ENCODE assay signal across 31 mouse cellular contexts in the genomic region with DNA sequence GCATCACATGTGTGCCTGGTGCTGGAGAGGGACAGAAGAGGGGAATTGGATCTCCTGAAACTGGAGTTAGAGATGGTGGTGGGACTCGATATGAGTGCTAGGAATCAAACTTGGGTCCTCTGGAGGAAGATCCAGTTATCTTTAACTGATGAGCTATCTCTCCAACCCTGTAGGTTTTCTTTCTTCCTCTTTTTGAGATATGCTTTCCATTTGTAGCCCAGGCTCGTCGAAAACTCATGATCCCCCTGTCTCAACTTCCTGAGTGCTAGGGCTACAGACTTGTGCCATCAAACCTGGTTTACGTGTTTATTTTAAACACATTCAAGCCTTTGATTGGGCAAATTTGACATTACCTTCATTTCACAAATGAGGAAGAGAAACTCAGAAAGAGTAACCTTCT. TPM values are rescaled to one million over a fixed set of nuclear protein-coding genes. Genes with fewer than 3 reads are reported as not detected.
DNase-seq lines count a peak whose midpoint lies in the region; ATAC-seq and TF ChIP-seq lines count a peak whose summit lies in the region.
"Had no signal": no experiment of that assay in that cellular context is flagged by ENCODE, and none has a peak within 500 bp of the region (broad histone marks: within the 10 kb centered on the region; RNA-seq: fewer than 3 reads in every experiment).

No protein-coding gene starts in this region.

- no peak for ATAC-seq in liver, embryonic 12.5 days
- peak; percentile 53 for ATAC-seq in granulocyte monocyte progenitor cell, adult 5-6 weeks (replicated peaks; ENCODE audit: poor library complexity, severe bottlenecking)
- ATAC-seq: activated CD4-positive, CD25-positive, alpha-beta regulatory T cell, adult 4 months; forebrain, embryonic 13.5 days; forebrain, embryonic 15.5 days; forebrain, postnatal 0 days; Patski had no signal

- peaks cover 17% of the 10 kb centered on the region for H3K36me3 ChIP-seq in liver, adult 2 months (ENCODE audit: control insufficient read depth, insufficient read depth, low read length)
- H3K36me3 ChIP-seq in liver, embryonic 12.5 days: no peaks in the 10 kb centered on the region
- peaks cover 0 to 7% of the 10 kb centered on the region in 2 experiments; a peak in 2 of 4 replicates for H3K36me3 ChIP-seq in MEL (ENCODE audit: control insufficient read depth in 1 of 2, insufficient read depth in 2 of 2, low read length in 2 of 2)
- H3K36me3 ChIP-seq: embryonic facial prominence, embryonic 13.5 days; embryonic facial prominence, embryonic 15.5 days; forebrain, embryonic 15.5 days; G1E had no signal

- peak in 1 of 2 experiments; percentile 67; a peak in 2 of 4 replicates for TF ChIP-seq EP300 in MEL (IDR thresholded peaks at IDR 0.05; ENCODE audit: low read depth in 1 of 2, low read length in 2 of 2)

- no peaks in the 10 kb centered on the region for H3K27me3 ChIP-seq in liver, adult 2 months (ENCODE audit: control insufficient read depth, insufficient read depth, low read length)
- 0 out of 2 replicates have a peak, but pooled peaks cover 7% of the 10 kb centered on the region for H3K27me3 ChIP-seq in liver, embryonic 12.5 days (replicated peaks)
- peaks cover 0 to 2% of the 10 kb centered on the region in 2 experiments; a peak in 3 of 4 replicates for H3K27me3 ChIP-seq in MEL (ENCODE audit: control insufficient read depth in 1 of 2, insufficient read depth in 2 of 2, low read length in 2 of 2)
- H3K27me3 ChIP-seq: forebrain, embryonic 13.5 days had no signal

- no peak for TF ChIP-seq RAD21 in MEL (IDR thresholded peaks at IDR 0.05; ENCODE audit: low read depth, low read length)

- no peak for TF ChIP-seq POLR2A in liver, adult 2 months (IDR thresholded peaks at IDR 0.05; ENCODE audit: extremely low read depth, insufficient read depth, low read length)
- TF ChIP-seq POLR2A in MEL (IDR thresholded peaks at IDR 0.05; ENCODE audit: control insufficient read depth in 1 of 2, insufficient read depth in 1 of 2, low read depth in 1 of 2, low read length in 2 of 2, poor library complexity in 1 of 2): no peak

- peak overlapping the region; percentile 95 for H3K27ac ChIP-seq in liver, adult 2 months (replicated peaks; ENCODE audit: insufficient read depth, low read depth, low read length)
- no peak overlapping the region for H3K27ac ChIP-seq in liver, embryonic 12.5 days
- no peak overlapping the region for H3K27ac ChIP-seq in MEL (ENCODE audit: control insufficient read depth, low read depth, low read length)
- H3K27ac ChIP-seq: embryonic facial prominence, embryonic 13.5 days; embryonic facial prominence, embryonic 15.5 days; forebrain, embryonic 13.5 days; forebrain, embryonic 15.5 days had no signal

- WGBS in liver, adult 2 months: 72% methylated on average over 4 of the region's 4 CpGs
- WGBS in liver, embryonic 12.5 days (ENCODE audit: insufficient replicate concordance): 30% methylated on average over 4 of the region's 4 CpGs

- H3K4me3 ChIP-seq in liver, adult 2 months (ENCODE audit: insufficient read depth, low read depth, low read length): no peak overlapping the region; the same call in 1 of the 2 replicates
- H3K4me3 ChIP-seq in liver, embryonic 12.5 days: no peak overlapping the region
- H3K4me3 ChIP-seq in MEL (ENCODE audit: control insufficient read depth in 1 of 2, insufficient read depth in 1 of 2, low read depth in 2 of 2, low read length in 2 of 2): no peak overlapping the region
- H3K4me3 ChIP-seq: embryonic facial prominence, embryonic 13.5 days; embryonic facial prominence, embryonic 15.5 days; erythroblast, embryonic 14.5 days; forebrain, embryonic 13.5 days; forebrain, embryonic 15.5 days had no signal

- peaks cover 24% of the 10 kb centered on the region for H3K4me1 ChIP-seq in liver, adult 2 months (ENCODE audit: control insufficient read depth, insufficient read depth, low read length)
- H3K4me1 ChIP-seq in liver, embryonic 12.5 days: no peaks in the 10 kb centered on the region
- H3K4me1 ChIP-seq in MEL (ENCODE audit: control insufficient read depth in 1 of 2, insufficient read depth in 2 of 2, low read length in 2 of 2): peaks cover 0 to 12% of the 10 kb centered on the region in 2 experiments; a peak in 2 of 4 replicates
- H3K4me1 ChIP-seq: embryonic facial prominence, embryonic 15.5 days; forebrain, embryonic 13.5 days; forebrain, embryonic 15.5 days had no signal

- peaks cover 8% of the 10 kb centered on the region; the same call in 1 of the 2 replicates for H3K79me2 ChIP-seq in liver, adult 2 months (ENCODE audit: control insufficient read depth, insufficient read depth, low read length)
- no peaks in the 10 kb centered on the region for H3K79me2 ChIP-seq in MEL (ENCODE audit: control insufficient read depth, insufficient read depth, low read length, poor library complexity)

- H3K9me3 ChIP-seq in liver, embryonic 12.5 days (replicated peaks): no peaks in the 10 kb centered on the region
- no peaks in the 10 kb centered on the region for H3K9me3 ChIP-seq in MEL (replicated peaks; ENCODE audit: insufficient read depth, low read length)
- H3K9me3 ChIP-seq: embryonic facial prominence, embryonic 13.5 days; embryonic facial prominence, embryonic 15.5 days; forebrain, embryonic 13.5 days; forebrain, embryonic 15.5 days; G1E had no signal

- TF ChIP-seq CTCF in liver, adult 2 months (IDR thresholded peaks at IDR 0.05; ENCODE audit: low read depth, low read length): no peak
- TF ChIP-seq CTCF in MEL (IDR thresholded peaks at IDR 0.05 in 2 of 3, conservative IDR thresholded peaks at IDR 0.05 in 1 of 3; ENCODE audit: control insufficient read depth in 1 of 3, insufficient read depth in 1 of 3, low read depth in 2 of 3, low read length in 3 of 3, poor library complexity in 1 of 3, severe bottlenecking in 1 of 3): no peak

- H3K9ac ChIP-seq in liver, adult 2 months (ENCODE audit: low read depth, low read length): peak overlapping the region; percentile 34
- H3K9ac ChIP-seq in liver, embryonic 12.5 days: no peak overlapping the region
- no peak overlapping the region for H3K9ac ChIP-seq in MEL (ENCODE audit: control insufficient read depth, low read depth, low read length, poor library complexity, severe bottlenecking)
- H3K9ac ChIP-seq: embryonic facial prominence, embryonic 13.5 days; embryonic facial prominence, embryonic 15.5 days; forebrain, embryonic 13.5 days; forebrain, embryonic 15.5 days; forebrain, postnatal 0 days had no signal

- H3K4me2 ChIP-seq in liver, embryonic 12.5 days: no peak overlapping the region
- H3K4me2 ChIP-seq: embryonic facial prominence, embryonic 13.5 days; embryonic facial prominence, embryonic 15.5 days; forebrain, embryonic 13.5 days; forebrain, embryonic 15.5 days had no signal

- no peak for DNase-seq in liver, adult 2 months (ENCODE audit: extremely low read depth, low read depth, low spot score)
- peak; percentile 32 for DNase-seq in A20 (ENCODE audit: low read depth, low spot score)
- peak; percentile 63 for DNase-seq in MEL (ENCODE audit: low read depth, low spot score)
- no peak for DNase-seq in cerebellum, postnatal 25 days
- DNase-seq in retina, postnatal 1 day: no peak
- DNase-seq in adrenal gland, postnatal 36 days: no peak
- DNase-seq: adrenal gland, adult 8-10 months; adrenal gland, postnatal 14 days; cerebellum, adult 11 months; cerebellum, adult 18-20 months; cerebellum, adult 8-10 months; cerebellum, postnatal 10 days; cerebellum, postnatal 36 days; embryo, embryonic 11 days; forebrain, postnatal 0 days had no signal

TF ChIP-seq in MEL, 35 proteins besides CTCF, POLR2A, EP300 and RAD21 (continues in another document):
- peak; percentile 86 for TF ChIP-seq GATA1 (IDR thresholded peaks at IDR 0.05; ENCODE audit: low read depth, low read length)

RNA-seq across cellular contexts. Expression of gene Sec14l4, which starts 2.9 kb away (rescaled TPM):
- 97.5 and 130 TPM in 2 replicates for total RNA-seq in liver, adult 2 months (2014; rRNA removed)
- polyA plus RNA-seq in liver, adult 2 months (2012; rRNA removed): 92.9 and 108 TPM in 2 replicates
- 0.62 and 0.71 TPM in 2 replicates for polyA plus RNA-seq in liver, embryonic 12.5 days (2016; fragmentation: Nextera tagmentation; extraction: Ambion mirVana)
- not detected in 2 replicates for total RNA-seq in MEL (2012; rRNA removed)
- polyA plus RNA-seq in MEL (2012; ENCODE audit: insufficient read depth in 1 of 2, insufficient read length in 2 of 2, low read depth in 1 of 2, low replicate concordance in 2 of 2, missing spikeins in 1 of 2): not detected
- not detected in 2 replicates for total RNA-seq in granulocyte monocyte progenitor cell, adult 5-6 weeks (2014; fragmentation: Nextera tagmentation)
- not detected in 2 replicates for total RNA-seq in granulocyte monocyte progenitor cell, adult 5-6 weeks (2017)
- 1 to 10 TPM; 1.7 to 6.7 TPM for total RNA-seq in adrenal gland, postnatal 36 days (2021)
- total RNA-seq: common myeloid progenitor, adult 5-6 weeks; forebrain, postnatal 0 days had no signal
- polyA plus RNA-seq: activated CD4-positive, CD25-positive, alpha-beta regulatory T cell, adult 4 months; brain, embryonic 14.5 days; C2C12; embryonic facial prominence, embryonic 11.5 days; erythroblast, embryonic 14.5 days; forebrain, embryonic 11.5 days; forebrain, embryonic 13.5 days; forebrain, embryonic 15.5 days; forebrain, postnatal 0 days; G1E; Patski had no signal

RNA-seq across cellular contexts. Expression of gene Sec14l3, which starts 30.5 kb away (rescaled TPM):
- total RNA-seq in liver, adult 2 months (2014; rRNA removed): not detected in 2 replicates
- polyA plus RNA-seq in liver, adult 2 months (2012; rRNA removed): not detected in 2 replicates
- polyA plus RNA-seq in liver, embryonic 12.5 days (2016; fragmentation: Nextera tagmentation; extraction: Ambion mirVana): not detected in 2 replicates
- total RNA-seq in MEL (2012; rRNA removed): not detected in 2 replicates
- polyA plus RNA-seq in MEL (2012; ENCODE audit: insufficient read depth in 1 of 2, insufficient read length in 2 of 2, low read depth in 1 of 2, low replicate concordance in 2 of 2, missing spikeins in 1 of 2): not detected
- not detected in 2 replicates for total RNA-seq in granulocyte monocyte progenitor cell, adult 5-6 weeks (2014; fragmentation: Nextera tagmentation)
- not detected in 2 replicates for total RNA-seq in granulocyte monocyte progenitor cell, adult 5-6 weeks (2017)
- not detected for total RNA-seq in adrenal gland, postnatal 36 days (2021)
- total RNA-seq: adrenal gland, adult 18-20 months; common myeloid progenitor, adult 5-6 weeks had no signal
- polyA plus RNA-seq: activated CD4-positive, CD25-positive, alpha-beta regulatory T cell, adult 4 months; C2C12; embryonic facial prominence, embryonic 11.5 days; embryonic facial prominence, embryonic 13.5 days; erythroblast, embryonic 14.5 days; G1E; Patski had no signal

RNA-seq across cellular contexts. Expression of gene Gal3st1, which starts 50.7 kb away (rescaled TPM):
- 2.2 and 2.6 TPM in 2 replicates for total RNA-seq in liver, adult 2 months (2014; rRNA removed)
- 1.4 and 4.4 TPM in 2 replicates for polyA plus RNA-seq in liver, adult 2 months (2012; rRNA removed)
- 0.72 and 0.85 TPM in 2 replicates for polyA plus RNA-seq in liver, embryonic 12.5 days (2016; fragmentation: Nextera tagmentation; extraction: Ambion mirVana)
- total RNA-seq in MEL (2012; rRNA removed): 0.12 and 0.20 TPM in 2 replicates
- polyA plus RNA-seq in MEL (2012; ENCODE audit: insufficient read depth in 1 of 2, insufficient read length in 2 of 2, low read depth in 1 of 2, low replicate concordance in 2 of 2, missing spikeins in 1 of 2): under 1 TPM in 1 of 2 experiments, not detected in 1; 0.07 TPM
- 0.21 and 1.3 TPM in 2 replicates for total RNA-seq in granulocyte monocyte progenitor cell, adult 5-6 weeks (2014; fragmentation: Nextera tagmentation)
- 0.62 and 1.0 TPM in 2 replicates for total RNA-seq in granulocyte monocyte progenitor cell, adult 5-6 weeks (2017)
- under 1 TPM in 1 of 2 experiments, not detected in 1; 0.20 TPM for total RNA-seq in adrenal gland, postnatal 36 days (2021)
- total RNA-seq: adrenal gland, adult 18-20 months; G1E had no signal
- polyA plus RNA-seq: activated CD4-positive, CD25-positive, alpha-beta regulatory T cell, adult 4 months; erythroblast, embryonic 14.5 days; G1E had no signal

RNA-seq across cellular contexts. Expression of gene 4930556J24Rik, which starts 57.6 kb away (rescaled TPM):
- total RNA-seq in liver, adult 2 months (2014; rRNA removed): 0.09 TPM in 1 of 2 replicates, not detected in the other
- not detected in 2 replicates for polyA plus RNA-seq in liver, adult 2 months (2012; rRNA removed)
- polyA plus RNA-seq in liver, embryonic 12.5 days (2016; fragmentation: Nextera tagmentation; extraction: Ambion mirVana): 0.11 and 0.13 TPM in 2 replicates
- 0.31 and 0.39 TPM in 2 replicates for total RNA-seq in MEL (2012; rRNA removed)
- under 1 TPM in 1 of 2 experiments, not detected in 1; 0.47 TPM for polyA plus RNA-seq in MEL (2012; ENCODE audit: insufficient read depth in 1 of 2, insufficient read length in 2 of 2, low read depth in 1 of 2, low replicate concordance in 2 of 2, missing spikeins in 1 of 2)
- not detected in 2 replicates for total RNA-seq in granulocyte monocyte progenitor cell, adult 5-6 weeks (2014; fragmentation: Nextera tagmentation)
- total RNA-seq in granulocyte monocyte progenitor cell, adult 5-6 weeks (2017): not detected in 2 replicates
- not detected for total RNA-seq in adrenal gland, postnatal 36 days (2021)
- total RNA-seq: adrenal gland, adult 18-20 months; adrenal gland, adult 8-10 months; adrenal gland, postnatal 14 days; common myeloid progenitor, adult 5-6 weeks; forebrain, postnatal 0 days had no signal
- polyA plus RNA-seq: activated CD4-positive, CD25-positive, alpha-beta regulatory T cell, adult 4 months; brain, embryonic 14.5 days; embryonic facial prominence, embryonic 11.5 days; erythroblast, embryonic 14.5 days; forebrain, embryonic 11.5 days; forebrain, embryonic 13.5 days; forebrain, embryonic 15.5 days; forebrain, postnatal 0 days; G1E had no signal

Comparison
In these comparisons a context has a peak if more than half of its experiments do, and no peak if none do; other contexts are left out.
1. DNase-seq: peak in A20 (single experiment) and MEL (single experiment); none in liver, adult 2 months (single experiment), cerebellum, postnatal 25 days (0 of 2), retina, postnatal 1 day (single experiment) and adrenal gland, postnatal 36 days (0 of 2).
2. RNA of gene Sec14l4, which starts 2.9 kb away (total RNA-seq): 97.5 to 130 TPM in liver, adult 2 months; 1.7 to 6.7 TPM in adrenal gland, postnatal 36 days, not detected in MEL and not detected in granulocyte monocyte progenitor cell, adult 5-6 weeks; every median in the first group is over 10 times any median in the second.